Mouse (Mus musculus) bone marrow, adult 2 months (tissue): ENCODE data around the gene Sfta2.

Experiments
- CTCF ChIP-seq: fragments of 200-500 bp; IDR thresholded peaks from 2 replicates; pipeline ENCODE4 v1.5.1; 2011; ENCODE audit warnings: low read length, control low read depth; ENCODE audit not compliant: control insufficient read depth, insufficient read depth
- POLR2A ChIP-seq: fragments of 200-500 bp; IDR thresholded peaks from 2 replicates; pipeline ENCODE4 v1.6.1; 2011; ENCODE audit warnings: low read depth, mild to moderate bottlenecking, control low read depth, low read length, borderline replicate concordance; ENCODE audit not compliant: control insufficient read depth

DNA sequence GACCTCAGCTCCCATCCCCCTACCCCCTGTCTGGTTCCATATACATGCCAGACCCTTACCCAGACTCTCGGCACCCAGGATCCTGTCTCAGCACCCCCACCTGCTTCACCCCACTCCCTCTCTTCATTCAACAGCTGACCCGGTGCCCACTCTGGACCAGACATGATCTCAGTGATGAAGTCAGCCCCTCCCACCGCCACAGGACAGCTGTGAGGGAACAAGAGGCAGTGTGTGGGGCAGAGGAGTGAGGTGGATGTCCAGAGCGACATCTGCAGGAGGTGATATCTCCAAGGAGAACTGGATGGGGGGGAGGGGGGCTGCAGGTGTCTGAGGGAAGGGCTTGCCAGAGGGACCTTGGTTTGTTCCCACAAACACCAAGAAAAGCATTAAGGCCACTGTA, 90.5 kb downstream of the Sfta2 start:
- no peak for TF ChIP-seq CTCF
- TF ChIP-seq POLR2A, result no peak
